Comparison of ENCODE assay signal across 7 mouse cellular contexts in the genomic region with DNA sequence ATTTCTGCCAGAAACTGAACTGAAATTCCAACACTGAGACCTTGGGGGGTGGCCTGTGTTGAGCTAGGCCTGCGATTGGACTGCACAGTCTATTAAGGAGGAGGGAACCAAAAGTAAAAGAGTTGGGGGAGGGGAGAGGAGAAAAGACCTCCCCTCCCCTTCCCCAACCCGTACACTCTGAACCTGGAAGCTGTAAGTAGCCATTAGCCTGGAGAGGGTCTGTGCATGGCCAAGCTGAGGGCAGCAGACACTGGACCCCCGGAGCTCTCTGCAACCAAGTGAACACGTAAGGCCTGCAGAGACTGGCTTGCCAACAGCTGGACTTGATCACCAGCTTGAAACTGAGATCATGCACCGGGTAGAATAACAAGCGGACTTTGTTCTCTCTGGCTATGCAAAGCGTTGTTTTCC. TPM values are rescaled to one million over a fixed set of nuclear protein-coding genes. Genes with fewer than 3 reads are reported as not detected.
DNase-seq lines count a peak whose midpoint lies in the region; ATAC-seq lines count a peak whose summit lies in the region.

TSS of gene Olfml1 (plus strand) at position 186 of the 411 bp plus-strand sequence.

- H3K4me3 ChIP-seq in brown adipose tissue, adult 24 weeks (ENCODE audit: insufficient read depth, low read depth, low read length) = peak within 1 kb of the TSS; percentile 51
- H3K4me3 ChIP-seq in embryonic facial prominence, embryonic 14.5 days (ENCODE audit: low read depth, low read length) = peak within 1 kb of the TSS; percentile 46
- peak within 1 kb of the TSS; percentile 19 for H3K4me3 ChIP-seq in heart, embryonic 12.5 days
- peak within 1 kb of the TSS; percentile 47 for H3K4me3 ChIP-seq in kidney, embryonic 16.5 days (ENCODE audit: low read length)
- H3K4me3 ChIP-seq in limb, embryonic 12.5 days (replicated peaks) = peak within 1 kb of the TSS; percentile 51
- H3K4me3 ChIP-seq in neural tube, embryonic 15.5 days (replicated peaks) = peak within 1 kb of the TSS; percentile 19

- WGBS in embryonic facial prominence, embryonic 14.5 days = 12% methylated on average over 7 of the region's 7 CpGs
- 48% methylated on average over 7 of the region's 7 CpGs for WGBS in heart, embryonic 12.5 days
- 12% methylated on average over 7 of the region's 7 CpGs for WGBS in kidney, embryonic 16.5 days
- WGBS in limb, embryonic 12.5 days = 6% methylated on average over 7 of the region's 7 CpGs
- WGBS in neural tube, embryonic 15.5 days = 65% methylated on average over 7 of the region's 7 CpGs

- H3K36me3 ChIP-seq in embryonic facial prominence, embryonic 14.5 days (ENCODE audit: control insufficient read depth, insufficient read depth, low read length) = peaks cover 14% of the 10 kb centered on the region
- peaks cover 5% of the 10 kb centered on the region; the same call in 1 of the 2 replicates for H3K36me3 ChIP-seq in heart, embryonic 12.5 days
- H3K36me3 ChIP-seq in kidney, embryonic 16.5 days (ENCODE audit: insufficient read depth, low read length) = peaks cover 11% of the 10 kb centered on the region
- H3K36me3 ChIP-seq in limb, embryonic 12.5 days = peaks cover 17% of the 10 kb centered on the region
- no peaks in the 10 kb centered on the region for H3K36me3 ChIP-seq in neural tube, embryonic 15.5 days

- no peaks in the 10 kb centered on the region for H3K4me1 ChIP-seq in brown adipose tissue, adult 24 weeks (ENCODE audit: control insufficient read depth, insufficient read depth, insufficient read length, low read length)
- peaks cover 15% of the 10 kb centered on the region for H3K4me1 ChIP-seq in embryonic facial prominence, embryonic 14.5 days (ENCODE audit: control insufficient read depth, insufficient read depth, low read length)
- H3K4me1 ChIP-seq in heart, embryonic 12.5 days (replicated peaks) = no peaks in the 10 kb centered on the region
- H3K4me1 ChIP-seq in kidney, embryonic 16.5 days (ENCODE audit: insufficient read depth, low read length) = peaks cover 29% of the 10 kb centered on the region
- H3K4me1 ChIP-seq in limb, embryonic 12.5 days (replicated peaks) = peaks cover 19% of the 10 kb centered on the region
- no peaks in the 10 kb centered on the region; the same call in 1 of the 2 replicates for H3K4me1 ChIP-seq in neural tube, embryonic 15.5 days

- H3K9ac ChIP-seq in embryonic facial prominence, embryonic 14.5 days (ENCODE audit: low read depth, low read length) = peak within 1 kb of the TSS; percentile 62
- H3K9ac ChIP-seq in heart, embryonic 12.5 days = no peak within 1 kb of the TSS
- peak within 1 kb of the TSS; percentile 60 for H3K9ac ChIP-seq in kidney, embryonic 16.5 days (replicated peaks; ENCODE audit: low read length)
- peak within 1 kb of the TSS; percentile 56 for H3K9ac ChIP-seq in limb, embryonic 12.5 days (replicated peaks)
- no peak within 1 kb of the TSS for H3K9ac ChIP-seq in neural tube, embryonic 15.5 days (replicated peaks)

- no peaks in the 10 kb centered on the region for H3K27me3 ChIP-seq in embryonic facial prominence, embryonic 14.5 days (replicated peaks; ENCODE audit: control insufficient read depth, insufficient read depth, low read length)
- H3K27me3 ChIP-seq in heart, embryonic 12.5 days (replicated peaks) = no peaks in the 10 kb centered on the region
- H3K27me3 ChIP-seq in kidney, embryonic 16.5 days (ENCODE audit: insufficient read depth, low read length) = no peaks in the 10 kb centered on the region
- H3K27me3 ChIP-seq in limb, embryonic 12.5 days = no peaks in the 10 kb centered on the region
- no peaks in the 10 kb centered on the region for H3K27me3 ChIP-seq in neural tube, embryonic 15.5 days (replicated peaks)

- ATAC-seq in embryonic facial prominence, embryonic 14.5 days (ENCODE audit: low read depth) = peak; percentile 91
- ATAC-seq in heart, embryonic 12.5 days (ENCODE audit: insufficient number of reproducible peaks, low FRiP score) = peak; percentile 77
- ATAC-seq in kidney, embryonic 16.5 days (ENCODE audit: low FRiP score, low TSS enrichment) = peak; percentile 94
- peak; percentile 99 for ATAC-seq in limb, embryonic 12.5 days (ENCODE audit: insufficient number of reproducible peaks, insufficient read depth, low FRiP score, low TSS enrichment, low read depth)
- ATAC-seq in neural tube, embryonic 15.5 days (ENCODE audit: low FRiP score) = no peak

- peak; percentile 95 for DNase-seq in embryonic facial prominence, embryonic 14.5 days (ENCODE audit: low spot score)
- DNase-seq in spleen, postnatal 14 days (ENCODE audit: low spot score in 2 of 2) = no peak

- peak within 1 kb of the TSS; percentile 56 for H3K4me2 ChIP-seq in embryonic facial prominence, embryonic 14.5 days (ENCODE audit: low read depth, low read length)
- peak within 1 kb of the TSS; percentile 39 for H3K4me2 ChIP-seq in heart, embryonic 12.5 days
- peak within 1 kb of the TSS; percentile 53 for H3K4me2 ChIP-seq in kidney, embryonic 16.5 days (replicated peaks; ENCODE audit: low read depth, low read length)
- peak within 1 kb of the TSS; percentile 68 for H3K4me2 ChIP-seq in limb, embryonic 12.5 days
- H3K4me2 ChIP-seq in neural tube, embryonic 15.5 days = peak within 1 kb of the TSS; percentile 21; the same call in 1 of the 2 replicates

- H3K27ac ChIP-seq in brown adipose tissue, adult 24 weeks (replicated peaks; ENCODE audit: low read depth, low read length) = peak within 1 kb of the TSS; percentile 18; the same call in 1 of the 2 replicates
- H3K27ac ChIP-seq in embryonic facial prominence, embryonic 14.5 days (replicated peaks; ENCODE audit: low read depth, low read length) = peak within 1 kb of the TSS; percentile 92
- H3K27ac ChIP-seq in heart, embryonic 12.5 days (ENCODE audit: poor library complexity, severe bottlenecking) = peak within 1 kb of the TSS; percentile 44
- H3K27ac ChIP-seq in kidney, embryonic 16.5 days (ENCODE audit: low read length) = peak within 1 kb of the TSS; percentile 96
- H3K27ac ChIP-seq in limb, embryonic 12.5 days = peak within 1 kb of the TSS; percentile 97
- no peak within 1 kb of the TSS; the same call in 1 of the 2 replicates for H3K27ac ChIP-seq in neural tube, embryonic 15.5 days (replicated peaks)

- 0 out of 2 replicates have a peak, but pooled peaks cover 6% of the 10 kb centered on the region for H3K9me3 ChIP-seq in embryonic facial prominence, embryonic 14.5 days (ENCODE audit: control insufficient read depth, low read length)
- H3K9me3 ChIP-seq in heart, embryonic 12.5 days (replicated peaks) = no peaks in the 10 kb centered on the region
- peaks cover 4% of the 10 kb centered on the region; the same call in 1 of the 2 replicates for H3K9me3 ChIP-seq in kidney, embryonic 16.5 days (ENCODE audit: low read length)
- peaks cover 13% of the 10 kb centered on the region; the same call in 1 of the 2 replicates for H3K9me3 ChIP-seq in limb, embryonic 12.5 days
- no peaks in the 10 kb centered on the region for H3K9me3 ChIP-seq in neural tube, embryonic 15.5 days (replicated peaks)

RNA-seq across cellular contexts. Expression of gene Olfml1, which starts in this region (rescaled TPM):
- polyA plus RNA-seq in brown adipose tissue, adult 24 weeks (2012; ENCODE audit: insufficient read depth, insufficient read length, missing spikeins) = 4.7 and 7.1 TPM in 2 replicates
- polyA plus RNA-seq in embryonic facial prominence, embryonic 14.5 days (2014; fragmentation: Nextera tagmentation; extraction: Ambion mirVana) = 26.9 and 31.3 TPM in 2 replicates
- 6.5 and 7.2 TPM in 2 replicates for polyA plus RNA-seq in heart, embryonic 12.5 days (2016; fragmentation: Nextera tagmentation; extraction: Ambion mirVana)
- polyA plus RNA-seq in kidney, embryonic 16.5 days (2015; fragmentation: Nextera tagmentation; extraction: Ambion mirVana) = 24.3 and 26.4 TPM in 2 replicates
- polyA plus RNA-seq in limb, embryonic 12.5 days (2016; fragmentation: Nextera tagmentation; extraction: Ambion mirVana) = 30.2 and 32.1 TPM in 2 replicates
- 3.1 and 6.5 TPM in 2 replicates for polyA plus RNA-seq in neural tube, embryonic 15.5 days (2015; fragmentation: Nextera tagmentation; extraction: Ambion mirVana)

Comparison
In these comparisons a context has a peak if more than half of its experiments do, and no peak if none do; other contexts are left out.
1. H3K9ac ChIP-seq: peak in embryonic facial prominence, embryonic 14.5 days (single experiment), kidney, embryonic 16.5 days (single experiment) and limb, embryonic 12.5 days (single experiment); none in heart, embryonic 12.5 days (single experiment) and neural tube, embryonic 15.5 days (single experiment).
2. Peak in every context shown above with its lines, with median percentiles within 50 percentile points of each other: H3K4me3 ChIP-seq and H3K4me2 ChIP-seq.